Comparison of ENCODE assay signal across 25 mouse cellular contexts in genomic region chr13:100594838-100595551, GRCm38 (mm10). TPM values are rescaled to one million over a fixed set of nuclear protein-coding genes. Genes with fewer than 3 reads are reported as not detected.
DNase-seq lines count a peak whose midpoint lies in the region; ATAC-seq lines count a peak whose summit lies in the region.
"Had no signal": no experiment of that assay in that cellular context is flagged by ENCODE, and none has a peak within 500 bp of the region (broad histone marks: within the 10 kb centered on the region; RNA-seq: fewer than 3 reads in every experiment).

No protein-coding gene starts in this region.

- no peaks in the 10 kb centered on the region for H3K9me3 ChIP-seq in forebrain, embryonic 11.5 days (ENCODE audit: control insufficient read depth, low read length)
- no peaks in the 10 kb centered on the region for H3K9me3 ChIP-seq in forebrain, embryonic 13.5 days (replicated peaks)
- no peaks in the 10 kb centered on the region for H3K9me3 ChIP-seq in kidney, embryonic 15.5 days (replicated peaks)
- H3K9me3 ChIP-seq in liver, embryonic 16.5 days (replicated peaks; ENCODE audit: control insufficient read depth, low read length), result no peaks in the 10 kb centered on the region
- no peaks in the 10 kb centered on the region for H3K9me3 ChIP-seq in liver, embryonic 11.5 days (ENCODE audit: control insufficient read depth, low read length)
- H3K9me3 ChIP-seq: embryonic facial prominence, embryonic 13.5 days; forebrain, embryonic 15.5 days; heart, embryonic 15.5 days; limb, embryonic 10.5 days; liver, embryonic 13.5 days; lung, embryonic 15.5 days; stomach, embryonic 15.5 days had no signal

- H3K27ac ChIP-seq in forebrain, embryonic 11.5 days (ENCODE audit: low read depth, low read length), result no peak overlapping the region
- no peak overlapping the region for H3K27ac ChIP-seq in forebrain, embryonic 13.5 days
- no peak overlapping the region for H3K27ac ChIP-seq in kidney, embryonic 15.5 days
- H3K27ac ChIP-seq in liver, embryonic 16.5 days (ENCODE audit: low read length), result no peak overlapping the region
- no peak overlapping the region for H3K27ac ChIP-seq in liver, embryonic 11.5 days (ENCODE audit: low read depth, low read length)
- H3K27ac ChIP-seq: embryonic facial prominence, embryonic 13.5 days; lung, embryonic 15.5 days had no signal

- no peak overlapping the region for H3K4me2 ChIP-seq in forebrain, embryonic 11.5 days (ENCODE audit: low read depth, low read length, severe bottlenecking)
- H3K4me2 ChIP-seq in forebrain, embryonic 13.5 days, result no peak overlapping the region
- no peak overlapping the region for H3K4me2 ChIP-seq in kidney, embryonic 15.5 days
- no peak overlapping the region for H3K4me2 ChIP-seq in liver, embryonic 16.5 days (ENCODE audit: low read depth, low read length)
- no peak overlapping the region for H3K4me2 ChIP-seq in liver, embryonic 11.5 days
- H3K4me2 ChIP-seq: lung, embryonic 15.5 days had no signal

- WGBS in forebrain, embryonic 11.5 days, result 75% methylated on average over 5 of the region's 5 CpGs
- 75% methylated on average over 5 of the region's 5 CpGs for WGBS in forebrain, embryonic 13.5 days
- WGBS in kidney, embryonic 15.5 days, result 66% methylated on average over 5 of the region's 5 CpGs
- WGBS in liver, embryonic 16.5 days (ENCODE audit: insufficient replicate concordance), result 64% methylated on average over 5 of the region's 5 CpGs
- WGBS in liver, embryonic 11.5 days, result 71% methylated on average over 5 of the region's 5 CpGs

- H3K9ac ChIP-seq in forebrain, embryonic 11.5 days (ENCODE audit: low read length), result no peak overlapping the region
- no peak overlapping the region for H3K9ac ChIP-seq in forebrain, embryonic 13.5 days
- no peak overlapping the region for H3K9ac ChIP-seq in kidney, embryonic 15.5 days
- peak overlapping the region; percentile 20; the same call in 1 of the 2 replicates for H3K9ac ChIP-seq in liver, embryonic 16.5 days (ENCODE audit: low read depth, low read length)
- H3K9ac ChIP-seq in liver, embryonic 11.5 days (ENCODE audit: low read depth, low read length), result no peak overlapping the region
- H3K9ac ChIP-seq: embryonic facial prominence, embryonic 13.5 days; forebrain, embryonic 15.5 days; heart, embryonic 15.5 days; lung, embryonic 15.5 days; stomach, embryonic 15.5 days had no signal

- no peaks in the 10 kb centered on the region for H3K4me1 ChIP-seq in forebrain, embryonic 11.5 days (replicated peaks; ENCODE audit: control insufficient read depth, insufficient read depth, low read length)
- H3K4me1 ChIP-seq in forebrain, embryonic 13.5 days, result no peaks in the 10 kb centered on the region
- no peaks in the 10 kb centered on the region for H3K4me1 ChIP-seq in kidney, embryonic 15.5 days
- H3K4me1 ChIP-seq in liver, embryonic 16.5 days (ENCODE audit: control insufficient read depth, low read depth, low read length), result peaks cover 3% of the 10 kb centered on the region
- H3K4me1 ChIP-seq in liver, embryonic 11.5 days (replicated peaks; ENCODE audit: control insufficient read depth, insufficient read depth, low read length), result no peaks in the 10 kb centered on the region
- H3K4me1 ChIP-seq: embryonic facial prominence, embryonic 13.5 days; forebrain, embryonic 15.5 days; heart, embryonic 15.5 days; liver, embryonic 13.5 days; lung, embryonic 15.5 days; stomach, embryonic 15.5 days had no signal

- no peaks in the 10 kb centered on the region for H3K27me3 ChIP-seq in forebrain, embryonic 11.5 days (ENCODE audit: control insufficient read depth, insufficient read depth, low read length)
- no peaks in the 10 kb centered on the region for H3K27me3 ChIP-seq in forebrain, embryonic 13.5 days
- H3K27me3 ChIP-seq in kidney, embryonic 15.5 days, result no peaks in the 10 kb centered on the region
- H3K27me3 ChIP-seq in liver, embryonic 16.5 days (ENCODE audit: control insufficient read depth, insufficient read depth, low read depth, low read length), result no peaks in the 10 kb centered on the region
- no peaks in the 10 kb centered on the region for H3K27me3 ChIP-seq in liver, embryonic 11.5 days (replicated peaks; ENCODE audit: control insufficient read depth, insufficient read depth, low read length)
- H3K27me3 ChIP-seq: embryonic facial prominence, embryonic 13.5 days; forebrain, embryonic 15.5 days; heart, embryonic 15.5 days; liver, embryonic 13.5 days; lung, embryonic 15.5 days; stomach, embryonic 15.5 days had no signal

- DNase-seq in forebrain, embryonic 11.5 days (ENCODE audit: low spot score), result peak; percentile 43
- peak; percentile 19 for DNase-seq in kidney, adult 18-20 months
- no peak for DNase-seq in liver, embryonic 11.5 days (ENCODE audit: low spot score)
- DNase-seq: adrenal gland, postnatal 14 days; cerebellum, adult 8-10 months; cerebellum, postnatal 36 days; embryo, embryonic 11 days; gastrocnemius, postnatal 10 days; heart, postnatal 36 days; liver, embryonic 13.5 days; lung, postnatal 36 days; thymus, adult 18-20 months; thymus, postnatal 36 days had no signal

- no peak for ATAC-seq in forebrain, embryonic 11.5 days (replicated peaks; ENCODE audit: low FRiP score)
- ATAC-seq in forebrain, embryonic 13.5 days, result no peak
- no peak for ATAC-seq in kidney, embryonic 15.5 days (replicated peaks; ENCODE audit: low FRiP score)
- ATAC-seq in liver, embryonic 16.5 days (ENCODE audit: low read depth), result no peak
- ATAC-seq in liver, embryonic 11.5 days (replicated peaks; ENCODE audit: low FRiP score), result no peak; the same call in 1 of the 2 replicates
- ATAC-seq in megakaryocyte, adult 5-6 weeks (ENCODE audit: poor library complexity, severe bottlenecking), result no peak

- H3K4me3 ChIP-seq in forebrain, embryonic 11.5 days (ENCODE audit: low read depth, low read length), result no peak overlapping the region
- H3K4me3 ChIP-seq in forebrain, embryonic 13.5 days, result no peak overlapping the region
- no peak overlapping the region for H3K4me3 ChIP-seq in kidney, embryonic 15.5 days (replicated peaks)
- H3K4me3 ChIP-seq in liver, embryonic 16.5 days (ENCODE audit: low read depth, low read length), result no peak overlapping the region
- H3K4me3 ChIP-seq in liver, embryonic 11.5 days (ENCODE audit: low read depth, low read length), result no peak overlapping the region
- H3K4me3 ChIP-seq: embryonic facial prominence, embryonic 13.5 days; heart, embryonic 15.5 days; limb, embryonic 10.5 days; lung, embryonic 15.5 days; myocyte; stomach, embryonic 15.5 days had no signal

- H3K36me3 ChIP-seq in forebrain, embryonic 11.5 days (ENCODE audit: control insufficient read depth, insufficient read depth, low read length), result no peaks in the 10 kb centered on the region
- no peaks in the 10 kb centered on the region for H3K36me3 ChIP-seq in forebrain, embryonic 13.5 days (ENCODE audit: poor library complexity, severe bottlenecking)
- H3K36me3 ChIP-seq in kidney, embryonic 15.5 days, result 0 out of 2 replicates have a peak, but pooled peaks cover 11% of the 10 kb centered on the region
- no peaks in the 10 kb centered on the region for H3K36me3 ChIP-seq in liver, embryonic 16.5 days (ENCODE audit: control insufficient read depth, insufficient read depth)
- no peaks in the 10 kb centered on the region for H3K36me3 ChIP-seq in liver, embryonic 11.5 days (ENCODE audit: control insufficient read depth, insufficient read depth, low read length)
- H3K36me3 ChIP-seq: embryonic facial prominence, embryonic 13.5 days; forebrain, embryonic 15.5 days; heart, embryonic 15.5 days; limb, embryonic 10.5 days; liver, embryonic 13.5 days; lung, embryonic 15.5 days; stomach, embryonic 15.5 days had no signal

RNA-seq across cellular contexts. Expression of gene Marveld2, which starts 21.8 kb away (rescaled TPM):
- polyA plus RNA-seq in forebrain, embryonic 11.5 days (2014; fragmentation: Nextera tagmentation; extraction: Ambion mirVana), result 2.7 and 4.1 TPM in 2 replicates
- 1.1 TPM in 2 replicates for polyA plus RNA-seq in forebrain, embryonic 13.5 days (2015; fragmentation: Nextera tagmentation; extraction: Ambion mirVana)
- 14.0 and 15.3 TPM in 2 replicates for polyA plus RNA-seq in kidney, embryonic 15.5 days (2015; fragmentation: Nextera tagmentation; extraction: Ambion mirVana)
- polyA plus RNA-seq in liver, embryonic 16.5 days (2015; fragmentation: Nextera tagmentation; extraction: Ambion mirVana), result 9.6 and 10.5 TPM in 2 replicates
- 9.1 and 9.5 TPM in 2 replicates for polyA plus RNA-seq in liver, embryonic 11.5 days (2014; fragmentation: Nextera tagmentation; extraction: Ambion mirVana)
- total RNA-seq in megakaryocyte, adult 5-6 weeks (2015), result 0.07 and 0.16 TPM in 2 replicates
- 0.40 and 0.53 TPM in 2 replicates for total RNA-seq in megakaryocyte, adult 5-6 weeks (2017)

RNA-seq across cellular contexts. Expression of gene Ocln, which starts 42.5 kb away (rescaled TPM):
- 2.6 and 2.9 TPM in 2 replicates for polyA plus RNA-seq in forebrain, embryonic 11.5 days (2014; fragmentation: Nextera tagmentation; extraction: Ambion mirVana)
- 2.8 and 3.5 TPM in 2 replicates for polyA plus RNA-seq in forebrain, embryonic 13.5 days (2015; fragmentation: Nextera tagmentation; extraction: Ambion mirVana)
- 26.1 and 27.4 TPM in 2 replicates for polyA plus RNA-seq in kidney, embryonic 15.5 days (2015; fragmentation: Nextera tagmentation; extraction: Ambion mirVana)
- polyA plus RNA-seq in liver, embryonic 16.5 days (2015; fragmentation: Nextera tagmentation; extraction: Ambion mirVana), result 12.9 and 15.1 TPM in 2 replicates
- polyA plus RNA-seq in liver, embryonic 11.5 days (2014; fragmentation: Nextera tagmentation; extraction: Ambion mirVana), result 8.5 and 9.4 TPM in 2 replicates
- total RNA-seq in megakaryocyte, adult 5-6 weeks (2015), result not detected in 2 replicates
- not detected in 2 replicates for total RNA-seq in megakaryocyte, adult 5-6 weeks (2017)
- total RNA-seq: megakaryocyte-erythroid progenitor cell, adult 5-6 weeks had no signal

RNA-seq across cellular contexts. Expression of gene Ak6, which starts 55.8 kb away (rescaled TPM):
- 344 and 354 TPM in 2 replicates for polyA plus RNA-seq in forebrain, embryonic 11.5 days (2014; fragmentation: Nextera tagmentation; extraction: Ambion mirVana)
- 368 and 379 TPM in 2 replicates for polyA plus RNA-seq in forebrain, embryonic 13.5 days (2015; fragmentation: Nextera tagmentation; extraction: Ambion mirVana)
- polyA plus RNA-seq in kidney, embryonic 15.5 days (2015; fragmentation: Nextera tagmentation; extraction: Ambion mirVana), result 268 and 298 TPM in 2 replicates
- 121 and 134 TPM in 2 replicates for polyA plus RNA-seq in liver, embryonic 16.5 days (2015; fragmentation: Nextera tagmentation; extraction: Ambion mirVana)
- polyA plus RNA-seq in liver, embryonic 11.5 days (2014; fragmentation: Nextera tagmentation; extraction: Ambion mirVana), result 328 and 349 TPM in 2 replicates
- 189 and 230 TPM in 2 replicates for total RNA-seq in megakaryocyte, adult 5-6 weeks (2015)
- total RNA-seq in megakaryocyte, adult 5-6 weeks (2017), result 153 and 173 TPM in 2 replicates

RNA-seq across cellular contexts. Expression of gene Rad17, which starts 55.9 kb away (rescaled TPM):
- polyA plus RNA-seq in forebrain, embryonic 11.5 days (2014; fragmentation: Nextera tagmentation; extraction: Ambion mirVana), result 24.9 and 26.4 TPM in 2 replicates
- polyA plus RNA-seq in forebrain, embryonic 13.5 days (2015; fragmentation: Nextera tagmentation; extraction: Ambion mirVana), result 23.0 and 24.4 TPM in 2 replicates
- polyA plus RNA-seq in kidney, embryonic 15.5 days (2015; fragmentation: Nextera tagmentation; extraction: Ambion mirVana), result 21.0 and 24.0 TPM in 2 replicates
- 11.4 and 12.5 TPM in 2 replicates for polyA plus RNA-seq in liver, embryonic 16.5 days (2015; fragmentation: Nextera tagmentation; extraction: Ambion mirVana)
- polyA plus RNA-seq in liver, embryonic 11.5 days (2014; fragmentation: Nextera tagmentation; extraction: Ambion mirVana), result 32.1 and 33.5 TPM in 2 replicates
- total RNA-seq in megakaryocyte, adult 5-6 weeks (2015), result 25.6 and 28.7 TPM in 2 replicates
- total RNA-seq in megakaryocyte, adult 5-6 weeks (2017), result 29.7 and 35.3 TPM in 2 replicates

RNA-seq across cellular contexts. Expression of gene Taf9, which starts 56.4 kb away (rescaled TPM):
- polyA plus RNA-seq in forebrain, embryonic 11.5 days (2014; fragmentation: Nextera tagmentation; extraction: Ambion mirVana), result 22.4 and 22.6 TPM in 2 replicates
- 19.2 and 24.7 TPM in 2 replicates for polyA plus RNA-seq in forebrain, embryonic 13.5 days (2015; fragmentation: Nextera tagmentation; extraction: Ambion mirVana)
- polyA plus RNA-seq in kidney, embryonic 15.5 days (2015; fragmentation: Nextera tagmentation; extraction: Ambion mirVana), result 13.7 and 13.9 TPM in 2 replicates
- 12.2 and 13.3 TPM in 2 replicates for polyA plus RNA-seq in liver, embryonic 16.5 days (2015; fragmentation: Nextera tagmentation; extraction: Ambion mirVana)
- polyA plus RNA-seq in liver, embryonic 11.5 days (2014; fragmentation: Nextera tagmentation; extraction: Ambion mirVana), result 25.1 and 26.0 TPM in 2 replicates
- total RNA-seq in megakaryocyte, adult 5-6 weeks (2015), result 21.9 and 28.0 TPM in 2 replicates
- total RNA-seq in megakaryocyte, adult 5-6 weeks (2017), result 14.4 and 26.5 TPM in 2 replicates
